Mouse (Mus musculus) frontal cortex, postnatal 36 days (tissue): ENCODE results near the gene Prps1l1.

Experiments
- DNase-seq, 2 experiments: peaks; one replicate each; pipeline ENCODE4 v3.0.0; 2022; ENCODE audit warnings: low spot score in 2 of 2

The Prps1l1 gene

DNA sequence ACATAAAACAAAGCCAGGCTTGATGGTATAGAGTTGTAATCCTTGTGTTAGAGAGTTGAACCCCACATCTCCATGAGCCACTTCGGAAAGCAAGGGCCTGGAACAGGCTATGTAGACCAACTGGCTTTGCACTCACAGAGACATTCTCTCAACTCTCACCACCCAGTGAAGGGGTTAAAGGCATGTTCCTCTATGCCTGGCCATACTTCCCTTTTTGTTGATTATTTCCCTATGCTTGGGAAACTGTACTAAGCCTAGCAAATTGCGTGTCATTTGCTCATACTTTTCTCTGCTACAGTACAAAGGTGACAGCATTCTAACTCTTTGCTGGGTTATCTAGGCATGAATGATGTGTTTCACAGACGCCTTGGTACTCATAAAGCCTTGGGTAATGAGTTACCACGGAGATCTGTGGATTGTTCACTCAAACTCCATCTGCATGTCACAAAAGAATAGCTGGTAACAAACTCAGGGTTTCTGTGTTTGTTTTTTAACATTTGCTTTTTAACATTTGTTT, 41.4 kb downstream of the Prps1l1 start:
- no peak for DNase-seq

DNA sequence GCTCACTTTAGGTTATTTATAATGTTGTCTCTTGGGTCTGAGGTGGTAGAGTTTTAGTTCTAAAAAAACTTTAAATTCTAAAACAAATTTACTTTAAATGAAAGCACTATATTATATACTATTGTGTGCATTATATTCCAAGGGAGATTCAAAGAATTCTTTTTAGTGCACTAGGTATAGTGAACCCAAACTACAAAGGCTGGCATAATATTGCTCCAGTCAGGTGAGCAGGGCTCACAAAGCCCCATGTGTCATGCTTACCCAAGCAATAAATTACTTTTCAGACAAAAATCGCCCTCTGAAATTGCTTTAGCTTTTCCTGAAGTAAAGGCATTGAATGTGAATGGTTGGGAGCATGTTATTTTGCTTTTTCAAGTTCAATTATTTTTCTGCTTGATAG, 43.0 kb downstream of the Prps1l1 start:
- no peak for DNase-seq
